Mouse (Mus musculus) heart, postnatal 10 days (tissue): ENCODE measurements around the gene Zfp109. TPM values are rescaled to one million over a fixed set of nuclear protein-coding genes. Genes with fewer than 3 reads are reported as not detected.

ENCODE experiments used
- DNase-seq, 2 experiments: peaks; one replicate each; pipeline ENCODE4 v3.0.0; 2021
- intact Hi-C: fragments of 180-260 bp; cut with DNase I; formaldehyde crosslinking; loops from one replicate; pipeline ENCODE4 v1.15.1; 2025
- total RNA-seq, 2 experiments: library from RNA; stranded (reverse); gene quantifications; 2 replicates each; pipeline ENCODE4 v1.2.3; 2021

Zfp109 gene
- total RNA-seq, 2 experiments from 2014 or later = 1.3 to 2.1 TPM

DNA sequence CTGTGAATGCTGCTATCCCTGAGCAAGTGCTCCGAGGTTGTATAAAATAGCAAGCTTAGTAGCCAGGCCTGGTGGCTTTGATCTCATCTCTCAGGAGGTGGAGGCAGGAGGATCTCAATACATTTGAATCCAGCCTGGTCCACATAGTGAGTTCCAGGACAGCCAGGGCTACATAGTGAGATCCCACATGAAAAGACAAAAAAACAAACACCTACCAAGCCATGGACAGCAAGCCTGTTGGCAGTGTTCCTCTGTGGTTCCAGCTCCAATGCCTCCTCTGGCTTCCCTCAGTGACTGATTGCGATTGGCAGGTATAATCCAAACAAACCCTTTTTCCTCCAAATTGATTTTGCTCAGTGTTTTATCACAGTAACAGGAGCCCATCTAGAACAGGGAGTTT, 27.1 kb downstream of the Zfp109 start:
- no peak for DNase-seq
- intact Hi-C loops = no loop called here

DNA sequence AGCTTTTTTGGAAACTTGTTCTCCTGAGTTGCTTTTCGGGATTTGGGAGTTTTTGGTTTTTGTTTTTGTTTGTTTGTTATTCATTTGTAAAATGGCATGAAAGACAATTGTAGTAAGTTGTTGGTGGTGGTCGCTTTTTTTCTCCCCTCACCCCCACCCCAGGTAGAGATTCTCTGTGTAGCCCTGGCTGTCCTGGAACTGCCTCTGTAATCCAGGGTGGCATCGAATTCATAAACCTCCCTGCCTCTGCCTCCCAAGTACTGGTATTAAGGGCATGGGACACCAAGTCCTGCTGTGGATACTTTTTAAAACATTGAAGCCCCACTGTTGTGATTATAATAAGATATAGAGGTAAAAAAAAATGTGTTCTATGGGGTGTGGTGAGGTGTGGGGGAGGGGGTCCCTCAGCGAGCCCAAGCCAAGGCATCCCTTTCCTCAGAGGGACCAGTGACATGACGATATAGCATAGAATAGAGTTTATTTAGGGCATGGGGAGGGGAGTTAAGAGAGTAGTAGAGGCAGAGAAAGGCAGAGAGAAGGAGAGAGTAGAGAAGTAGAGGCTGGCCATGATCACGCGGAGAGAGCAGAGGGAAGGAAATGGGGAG, 29.0 kb downstream of the Zfp109 start:
- intact Hi-C loops = loop anchor here (5.0 kb wide), 1 partner anchor 44 kb away; the partner anchor contains the start of gene Zfp108

DNA sequence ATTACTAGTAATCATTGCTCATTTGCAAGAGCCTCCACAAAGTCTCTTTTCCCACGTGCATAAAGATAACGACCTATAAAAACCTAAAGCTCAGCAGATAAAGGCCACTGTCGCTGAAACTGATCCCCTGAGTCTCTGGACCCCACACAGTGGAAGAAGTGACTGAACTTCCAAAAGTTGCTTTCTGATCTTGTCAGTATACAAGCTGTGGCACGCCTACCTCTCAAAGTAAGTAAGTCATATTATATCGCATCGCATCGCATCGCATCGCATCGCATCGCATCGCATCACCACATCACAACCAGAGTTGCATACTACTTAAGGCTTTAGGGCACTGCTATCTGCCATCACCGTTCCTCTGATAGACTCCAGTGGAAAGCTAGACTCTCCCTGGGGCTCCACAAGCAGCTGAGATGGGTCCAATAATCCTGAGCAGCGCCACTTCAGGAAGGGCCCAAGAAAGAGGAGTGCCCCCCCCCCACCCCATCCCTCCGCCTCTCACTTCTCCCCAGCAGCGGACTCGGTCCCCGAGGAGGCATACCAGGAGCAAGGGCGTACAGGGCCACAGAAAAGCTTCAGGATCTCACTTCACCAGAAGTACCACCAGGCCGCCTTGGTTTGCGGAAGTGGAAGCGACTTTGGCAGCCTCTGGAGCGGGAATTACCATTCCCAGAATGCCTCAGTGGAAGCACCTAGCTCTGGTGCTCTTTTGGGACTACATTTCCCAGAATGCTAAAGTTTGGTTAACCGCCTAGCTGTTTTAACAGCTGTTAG, 29.7 kb downstream of the Zfp109 start:
- DNase-seq = peak; percentile 74 to 82
- intact Hi-C loops = loop anchor here (2.0 to 5.0 kb wide), 2 partner anchors 45 to 73 kb away; partner anchors contain the start of genes Zfp108 and Zfp235

More for the DNA sequence above, 29.0 kb downstream of the Zfp109 start:
- DNase-seq = no peak

DNA sequence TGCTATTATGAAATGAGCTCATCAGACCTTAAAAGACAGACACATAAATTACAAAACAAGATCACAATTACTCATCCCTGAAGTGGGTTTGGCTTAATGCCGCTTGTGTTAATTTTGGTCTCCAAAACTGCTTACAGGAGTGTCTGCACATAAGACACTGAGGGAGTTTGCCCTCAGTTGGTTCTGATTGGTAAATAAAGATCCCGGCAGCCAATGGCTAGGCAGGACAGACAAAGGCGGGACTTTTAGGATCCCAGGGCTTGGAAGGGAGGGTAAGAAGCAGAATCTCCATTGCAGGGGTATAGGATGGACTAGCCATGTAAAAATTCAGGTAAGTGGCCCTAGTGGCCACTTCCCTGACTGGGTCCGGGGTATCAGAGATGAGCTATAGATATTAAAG, 40.4 kb downstream of the Zfp109 start:
- intact Hi-C loops = no loop called here
- no peak for DNase-seq

DNA sequence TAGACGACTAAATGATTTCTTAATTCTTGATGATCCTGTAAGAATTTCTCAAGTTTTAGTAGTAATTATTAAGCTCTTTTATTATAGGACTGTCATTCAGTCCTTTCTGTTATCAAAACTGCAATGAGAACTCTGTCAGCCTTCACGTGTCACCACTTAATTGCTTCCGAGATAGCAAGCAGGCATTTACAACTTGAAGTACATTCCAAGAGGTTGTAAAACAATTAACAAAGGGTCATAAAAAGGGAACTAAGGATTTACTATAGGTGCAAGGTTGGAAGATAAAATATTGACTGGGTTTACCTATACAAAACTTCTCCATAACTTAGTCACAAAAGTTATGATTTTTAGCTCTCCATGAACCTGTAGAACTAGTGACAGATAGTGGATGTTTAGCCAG, 44.2 kb downstream of the Zfp109 start:
- no peak for DNase-seq
- intact Hi-C loops = no loop called here

DNA sequence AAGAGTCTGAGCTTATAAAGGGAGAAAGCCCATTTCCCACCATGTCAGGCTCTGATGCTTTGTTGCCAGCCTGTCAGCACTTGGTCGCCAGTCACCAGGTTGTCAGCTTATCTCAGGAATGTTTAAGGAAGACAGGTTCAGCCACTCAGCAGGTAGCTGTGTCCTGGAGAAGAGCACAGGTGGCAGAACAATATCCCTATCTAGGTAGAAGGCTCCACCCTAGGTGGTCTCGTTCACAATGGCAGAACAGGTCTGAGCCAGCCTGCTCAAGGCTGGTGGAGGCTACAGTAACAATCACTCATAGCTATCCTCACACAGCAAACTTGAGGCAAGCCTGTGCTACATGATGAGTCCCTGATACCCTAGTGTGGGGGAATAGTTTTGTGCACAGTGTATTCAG, 46.0 kb downstream of the Zfp109 start:
- intact Hi-C loops = no loop called here
- no peak for DNase-seq

DNA sequence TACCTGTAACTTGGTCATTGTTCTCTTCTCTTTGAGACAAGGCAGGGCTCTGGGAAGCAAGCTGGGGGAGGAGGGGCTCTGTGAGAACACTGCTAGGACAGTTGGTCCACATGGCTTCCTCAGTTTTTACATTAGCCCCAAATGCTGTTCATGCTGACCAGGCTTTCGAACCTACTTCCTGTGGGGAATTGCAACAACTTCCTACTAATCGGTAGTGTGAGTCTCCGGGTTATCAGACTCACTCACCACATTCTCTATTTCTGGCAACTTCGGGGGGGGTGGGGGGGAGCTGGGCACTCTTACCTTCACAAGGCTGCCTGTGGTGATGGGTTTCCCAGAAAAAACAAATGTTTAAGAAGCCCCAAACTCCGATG, 47.8 kb downstream of the Zfp109 start:
- DNase-seq = no peak

DNA sequence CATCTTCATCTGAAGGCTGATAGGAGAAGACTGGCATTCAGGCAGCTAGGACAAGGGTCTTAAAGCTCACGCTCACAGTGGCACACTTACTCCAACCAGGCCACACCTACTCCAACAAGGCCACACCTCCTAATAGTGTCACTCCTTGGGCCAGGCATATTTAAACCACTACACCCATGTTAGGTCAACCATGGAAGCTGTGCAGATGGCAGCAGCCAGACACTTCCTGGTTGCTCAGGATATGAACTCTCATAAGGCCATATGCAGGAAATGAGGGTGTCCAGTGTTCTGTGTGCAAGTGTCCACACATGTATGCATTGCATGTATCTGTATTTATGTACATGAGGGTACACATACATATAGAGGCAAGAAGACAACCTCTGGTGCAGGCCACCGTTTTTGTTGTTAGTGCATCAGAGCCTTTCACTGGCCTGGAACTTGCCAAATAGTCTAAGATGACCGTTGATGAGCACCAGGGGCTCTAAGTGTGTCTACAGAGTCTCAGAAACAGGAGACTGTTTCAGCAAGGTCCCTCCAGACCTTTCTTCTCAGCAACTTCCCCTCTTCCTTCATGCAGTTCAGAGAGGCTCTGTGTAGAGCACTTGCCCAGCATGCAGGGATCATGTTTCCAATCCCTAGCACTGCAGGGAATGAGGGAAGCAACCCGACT, 48.3 kb downstream of the Zfp109 start:
- intact Hi-C loops = no loop called here
- no peak for DNase-seq

More for the DNA sequence above, 47.8 kb downstream of the Zfp109 start:
- intact Hi-C loops = no loop called here

DNA sequence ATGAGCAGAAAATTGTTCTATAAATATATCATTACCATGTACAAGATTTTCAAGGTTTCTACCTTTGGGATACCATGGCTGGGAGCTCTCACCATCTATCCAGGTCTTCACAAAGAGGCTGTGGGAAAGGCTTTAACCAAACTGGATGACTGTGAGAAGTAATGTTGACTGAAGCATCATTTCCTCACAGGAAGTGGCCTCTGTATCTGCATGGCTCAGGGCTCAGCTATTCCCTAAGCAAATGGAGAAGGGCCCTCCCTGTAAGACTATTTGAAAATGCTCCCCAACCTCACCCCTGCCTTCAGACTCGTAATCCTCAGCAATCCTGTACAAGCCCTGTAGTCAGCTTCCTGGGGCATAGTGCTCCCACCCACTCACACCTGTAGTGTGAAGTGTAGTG, 49.7 kb downstream of the Zfp109 start:
- DNase-seq = no peak
- intact Hi-C loops = no loop called here

Other genes with a start within 250 kb of the Zfp109 start
- not detected for gene V1rd19, start 235.9 kb downstream of the Zfp109 start, total RNA-seq
- not detected for gene Vmn1r183, start 184.3 kb downstream of the Zfp109 start, total RNA-seq
- gene Zfp180, start 155.6 kb downstream of the Zfp109 start, total RNA-seq = 10 to 100 TPM in 1 of 2 experiments, 1 to 10 TPM in 1; 9.5 to 10.3 TPM
- 1 to 10 TPM; 3.1 to 3.8 TPM for gene Zfp112, start 125.2 kb downstream of the Zfp109 start, total RNA-seq
- 1 to 10 TPM; 4.6 to 6.0 TPM for gene Zfp235, start 103.4 kb downstream of the Zfp109 start, total RNA-seq
- gene Zfp114, start 62.5 kb downstream of the Zfp109 start, total RNA-seq = under 1 TPM; 0.12 to 0.19 TPM
- 1 to 10 TPM; 4.7 to 9.8 TPM for gene Zfp111, start 26.1 kb downstream of the Zfp109 start, total RNA-seq
- 1 to 10 TPM; 1.4 to 1.7 TPM for gene Zfp108, start 17.2 kb upstream of the Zfp109 start, total RNA-seq
- 1 to 10 TPM; 3.5 to 5.0 TPM for gene Zfp93, start 32.9 kb upstream of the Zfp109 start, total RNA-seq
- 1 to 10 TPM; 4.0 to 5.5 TPM for gene Zfp61, start 63.7 kb upstream of the Zfp109 start, total RNA-seq
- 1 to 10 TPM; 2.2 to 2.5 TPM for gene Zfp94, start 79.1 kb upstream of the Zfp109 start, total RNA-seq
- under 1 TPM in 1 of 2 experiments, not detected in 1; 0.31 TPM for gene Tescl, start 96.4 kb upstream of the Zfp109 start, total RNA-seq
- not detected for gene Lypd5, start 111.6 kb upstream of the Zfp109 start, total RNA-seq
- gene Kcnn4, start 132.7 kb upstream of the Zfp109 start, total RNA-seq = 1 to 10 TPM; 1.2 to 2.2 TPM
- gene Smg9, start 162.1 kb upstream of the Zfp109 start, total RNA-seq = 10 to 100 TPM; 12.8 to 14.9 TPM
- not detected for gene Irgc1, start 214.7 kb upstream of the Zfp109 start, total RNA-seq
- 1 to 10 TPM; 4.2 to 6.1 TPM for gene Plaur, start 224.9 kb upstream of the Zfp109 start, total RNA-seq
- 10 to 100 TPM; 18.6 to 22.7 TPM for gene Cadm4, start 244.5 kb upstream of the Zfp109 start, total RNA-seq